Mouse (Mus musculus) embryonic facial prominence, embryonic 11.5 days (tissue): ENCODE data around the gene Fyn. TPM values are rescaled to one million over a fixed set of nuclear protein-coding genes. Genes with fewer than 3 reads are reported as not detected.

Experiments used
- ATAC-seq: fragments of 200-750 bp; cut with Nextera tagmentation; replicated peaks from 2 replicates; pipeline ENCODE4 v1.8.0; 2017; ENCODE audit warnings: low read depth; ENCODE audit not compliant: insufficient number of reproducible peaks, low FRiP score, low TSS enrichment
- DNase-seq: peaks from one replicate; pipeline ENCODE4 v3.0.0-alpha.2; 2015; ENCODE audit warnings: low spot score
- H3K27ac ChIP-seq: fragments of 300-500 bp; sonication (generic); replicated peaks from 2 replicates; pipeline ENCODE4 v1.5.1; 2014; ENCODE audit warnings: mild to moderate bottlenecking, low read depth, low read length, control low read depth
- H3K27me3 ChIP-seq: fragments of 300-500 bp; sonication (generic); 2 replicates; pipeline ENCODE4 v1.6.1; 2014; ENCODE audit warnings: mild to moderate bottlenecking, low read length, moderate library complexity, mixed read lengths; ENCODE audit not compliant: control insufficient read depth, insufficient read depth
- H3K36me3 ChIP-seq: fragments of 300-500 bp; sonication (generic); replicated peaks from 2 replicates; pipeline ENCODE4 v1.6.1; 2014; ENCODE audit warnings: low read depth, mild to moderate bottlenecking, low read length, moderate library complexity, mixed read lengths; ENCODE audit not compliant: control insufficient read depth, insufficient read depth
- H3K4me1 ChIP-seq: fragments of 300-500 bp; sonication (generic); 2 replicates; pipeline ENCODE4 v1.6.1; 2014; ENCODE audit warnings: low read length, mixed read lengths; ENCODE audit not compliant: control insufficient read depth, insufficient read depth
- H3K4me2 ChIP-seq: fragments of 300-500 bp; sonication (generic); 2 replicates; pipeline ENCODE4 v1.6.1; 2014; ENCODE audit warnings: low read depth, mild to moderate bottlenecking, control low read depth, low read length, moderate library complexity
- H3K4me3 ChIP-seq: fragments of 300-500 bp; sonication (generic); 2 replicates; pipeline ENCODE4 v1.5.1; 2014; ENCODE audit warnings: low read depth, low read length, control low read depth
- H3K9ac ChIP-seq: fragments of 300-500 bp; sonication (generic); replicated peaks from 2 replicates; pipeline ENCODE4 v1.6.1; 2014; ENCODE audit warnings: mild to moderate bottlenecking, control low read depth, low read length
- H3K9me3 ChIP-seq: fragments of 300-500 bp; sonication (generic); replicated peaks from 2 replicates; pipeline ENCODE4 v1.6.1; 2016; ENCODE audit warnings: mild to moderate bottlenecking, low read length, inconsistent platforms, mixed read lengths; ENCODE audit not compliant: control insufficient read depth
- WGBS: fragments of 180-500 bp; shearing (Covaris S2); extraction: QIAGEN DNeasy Blood & Tissue Kit; methylation state at CpG from one replicate; pipeline ENCODE4 v1.1.7; 2014; 5-methylcytosine and 5-hydroxymethylcytosine counted together
- polyA plus RNA-seq: library from polyadenylated mRNA; unstranded; fragments of >200 nt; fragmentation: Nextera tagmentation; extraction: Ambion mirVana; gene quantifications from 2 replicates; pipeline ENCODE4 v1.2.1, GENCODE M21; 2014

The Fyn gene
- polyA plus RNA-seq, 1 experiment from 2014 or later: 38.9 TPM

- Histone ChIP-seq H3K27ac (no peak overlapping the region), H3K4me3 (no peak overlapping the region), H3K9me3 (no peaks in the 10 kb centered on the region), H3K9ac (no peak overlapping the region), H3K36me3 (no peaks in the 10 kb centered on the region), H3K4me1 (no peaks in the 10 kb centered on the region; the same call in 1 of the 2 replicates), H3K27me3 (no peaks in the 10 kb centered on the region), H3K4me2 (no peak overlapping the region)
- WGBS: 55% methylated on average over 14 of the region's 14 CpGs
- ATAC-seq: peak; percentile 36
- DNase-seq: peak; percentile 62
These were observed 61.6 kb downstream of the Fyn start for GRCm38 (mm10) chr10:39430074-39430764.

- Histone ChIP-seq H3K36me3 (no peaks in the 10 kb centered on the region), H3K27me3 (no peaks in the 10 kb centered on the region), H3K9ac (no peak overlapping the region), H3K27ac (no peak overlapping the region), H3K9me3 (no peaks in the 10 kb centered on the region), H3K4me3 (no peak overlapping the region), H3K4me2 (no peak overlapping the region), H3K4me1 (no peaks in the 10 kb centered on the region; the same call in 1 of the 2 replicates)
- no peak for DNase-seq
- 86% methylated on average over 2 of the region's 2 CpGs for WGBS
- ATAC-seq: no peak
These were observed 62.6 kb downstream of the Fyn start for GRCm38 (mm10) chr10:39431265-39431664.

GRCm38 (mm10) chr10:39432648-39433568 is 64.3 kb downstream of the Fyn start:
- H3K36me3 ChIP-seq: no peaks in the 10 kb centered on the region
- no peak overlapping the region for H3K27ac ChIP-seq
- H3K9me3 ChIP-seq: no peaks in the 10 kb centered on the region
- 77% methylated on average over 14 of the region's 14 CpGs for WGBS
- no peaks in the 10 kb centered on the region; the same call in 1 of the 2 replicates for H3K4me1 ChIP-seq
- no peak overlapping the region for H3K4me2 ChIP-seq
- no peak overlapping the region for H3K4me3 ChIP-seq
- H3K9ac ChIP-seq: no peak overlapping the region
- DNase-seq (no peak), ATAC-seq (no peak)
- no peaks in the 10 kb centered on the region for H3K27me3 ChIP-seq

- no peaks in the 10 kb centered on the region for H3K9me3 ChIP-seq
- no peaks in the 10 kb centered on the region for H3K27me3 ChIP-seq
- H3K4me3 ChIP-seq: no peak overlapping the region
- ATAC-seq: no peak; the same call in 1 of the 2 replicates
- 84% methylated on average over 7 of the region's 7 CpGs for WGBS
- no peak overlapping the region for H3K4me2 ChIP-seq
- H3K27ac ChIP-seq: no peak overlapping the region
- H3K9ac ChIP-seq: no peak overlapping the region
- no peaks in the 10 kb centered on the region for H3K36me3 ChIP-seq
- no peak for DNase-seq
- H3K4me1 ChIP-seq: no peaks in the 10 kb centered on the region; the same call in 1 of the 2 replicates
These were observed 65.2 kb downstream of the Fyn start for GRCm38 (mm10) chr10:39433893-39434292.

GRCm38 (mm10) chr10:39434758-39435448 is 66.2 kb downstream of the Fyn start:
- Histone ChIP-seq H3K9ac (no peak overlapping the region), H3K9me3 (no peaks in the 10 kb centered on the region), H3K4me1 (no peaks in the 10 kb centered on the region; the same call in 1 of the 2 replicates), H3K27ac (no peak overlapping the region), H3K4me2 (no peak overlapping the region), H3K27me3 (no peaks in the 10 kb centered on the region), H3K36me3 (no peaks in the 10 kb centered on the region), H3K4me3 (no peak overlapping the region)
- 64% methylated on average over 8 of the region's 8 CpGs for WGBS
- no peak for DNase-seq
- no peak for ATAC-seq

- no peak overlapping the region for H3K9ac ChIP-seq
- whole genome bisulfite sequencing: 59% methylated on average over 5 of the region's 5 CpGs
- no peaks in the 10 kb centered on the region for H3K36me3 ChIP-seq
- H3K27ac ChIP-seq: no peak overlapping the region
- H3K27me3 ChIP-seq: no peaks in the 10 kb centered on the region
- no peaks in the 10 kb centered on the region for H3K9me3 ChIP-seq
- DNase-seq (no peak), ATAC-seq (no peak)
- H3K4me2 ChIP-seq: no peak overlapping the region
- no peaks in the 10 kb centered on the region; the same call in 1 of the 2 replicates for H3K4me1 ChIP-seq
- H3K4me3 ChIP-seq: no peak overlapping the region
These were observed 70.2 kb downstream of the Fyn start for GRCm38 (mm10) chr10:39438905-39439304.

- Histone ChIP-seq H3K9ac (no peak overlapping the region), H3K4me3 (no peak overlapping the region), H3K4me1 (no peaks in the 10 kb centered on the region; the same call in 1 of the 2 replicates), H3K27ac (no peak overlapping the region), H3K9me3 (no peaks in the 10 kb centered on the region), H3K4me2 (no peak overlapping the region), H3K36me3 (no peaks in the 10 kb centered on the region), H3K27me3 (no peaks in the 10 kb centered on the region)
- DNase-seq: no peak
- WGBS: 71% methylated on average over 9 of the region's 9 CpGs
- no peak for ATAC-seq
These were observed 71.9 kb downstream of the Fyn start for GRCm38 (mm10) chr10:39440506-39440905.
